Mouse (Mus musculus) right cerebral cortex, postnatal 4 days (tissue): ENCODE measurements around the gene Angptl8.
A peak's percentile ranks its signal among the peaks of the same experiment; 100 is the strongest.
"Not testable (repeated sequence)": the region's sequence is repeated elsewhere in the genome, so short reads cannot be mapped to it uniquely, and the experiment has no call there.

ENCODE experiments used
- DNase-seq: peaks from one replicate; pipeline ENCODE4 v3.0.0-alpha.2; 2022

The Angptl8 gene

GRCm38 (mm10) chr9:21835258-21835912 is at the start of gene Angptl8:
Gene Angptl8 (plus strand): TSS chr9:21835510.
- no peak for DNase-seq

DNA sequence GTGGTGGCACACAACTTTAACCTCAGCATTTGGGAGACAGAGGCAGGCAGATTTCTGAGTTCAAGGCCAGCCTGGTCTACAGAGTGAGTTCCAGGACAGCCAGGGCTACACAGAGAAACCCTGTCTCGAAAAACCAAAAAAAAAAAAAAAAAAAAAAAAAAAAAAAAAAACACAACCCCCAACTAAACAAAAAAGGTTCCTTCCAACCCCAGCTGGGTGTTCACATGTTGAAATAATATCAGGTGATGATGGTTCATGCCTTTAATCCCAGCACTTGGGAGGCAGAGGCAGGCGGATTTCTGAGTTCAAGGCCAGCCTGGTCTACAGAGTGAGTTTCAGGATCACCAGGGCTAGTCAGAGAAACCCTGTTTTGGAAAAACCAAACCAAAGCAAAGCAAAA is 49.0 kb upstream of the Angptl8 start:
- not testable (repeated sequence) for DNase-seq

GRCm38 (mm10) chr9:21786906-21787305 is 48.4 kb upstream of the Angptl8 start:
- peak; percentile 70 for DNase-seq

- no peak for DNase-seq
These were observed 47.7 kb upstream of the Angptl8 start for GRCm38 (mm10) chr9:21787654-21788053.

GRCm38 (mm10) chr9:21788234-21788633 is 47.1 kb upstream of the Angptl8 start:
- no peak for DNase-seq

DNA sequence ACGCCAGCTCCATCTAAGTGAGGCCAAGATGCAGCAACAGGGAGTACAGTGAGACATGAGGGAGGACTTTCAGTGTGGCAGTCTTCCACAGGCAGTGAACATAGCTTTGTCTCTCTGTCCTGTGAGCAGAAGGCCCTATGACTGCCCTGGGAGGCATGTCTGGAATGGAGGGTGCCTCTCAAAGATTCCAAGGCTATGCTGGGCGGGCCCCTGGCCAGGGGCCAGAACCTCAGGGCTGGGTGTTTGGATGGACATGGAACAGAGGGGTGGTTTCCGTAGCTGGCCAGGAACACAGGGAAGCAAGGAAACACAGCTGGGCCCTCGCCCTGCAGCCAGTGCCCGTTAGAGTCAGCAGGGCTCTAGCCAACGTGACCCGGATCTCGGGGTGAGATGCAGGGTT is 43.4 kb upstream of the Angptl8 start:
- no peak for DNase-seq

- peak; percentile 56 for DNase-seq
These were observed 42.7 kb upstream of the Angptl8 start for GRCm38 (mm10) chr9:21792644-21793043.

DNA sequence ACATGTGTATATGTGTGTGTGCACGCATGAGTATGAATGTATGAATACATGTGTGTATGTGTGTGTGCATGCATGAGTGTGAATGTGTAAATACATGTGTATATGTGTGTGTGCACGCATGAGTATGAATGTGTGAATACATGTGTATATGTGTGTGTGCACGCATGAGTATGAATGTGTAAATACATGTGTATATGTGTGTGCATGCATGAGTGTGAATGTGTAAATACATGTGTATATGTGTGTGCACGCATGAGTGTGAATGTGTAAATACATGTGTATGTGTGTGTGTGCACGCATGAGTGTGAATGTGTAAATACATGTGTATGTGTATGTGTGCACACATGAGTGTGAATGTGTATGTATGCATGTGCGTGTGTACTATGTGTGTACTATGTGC is 41.8 kb upstream of the Angptl8 start:
- DNase-seq, result not testable (repeated sequence)

DNA sequence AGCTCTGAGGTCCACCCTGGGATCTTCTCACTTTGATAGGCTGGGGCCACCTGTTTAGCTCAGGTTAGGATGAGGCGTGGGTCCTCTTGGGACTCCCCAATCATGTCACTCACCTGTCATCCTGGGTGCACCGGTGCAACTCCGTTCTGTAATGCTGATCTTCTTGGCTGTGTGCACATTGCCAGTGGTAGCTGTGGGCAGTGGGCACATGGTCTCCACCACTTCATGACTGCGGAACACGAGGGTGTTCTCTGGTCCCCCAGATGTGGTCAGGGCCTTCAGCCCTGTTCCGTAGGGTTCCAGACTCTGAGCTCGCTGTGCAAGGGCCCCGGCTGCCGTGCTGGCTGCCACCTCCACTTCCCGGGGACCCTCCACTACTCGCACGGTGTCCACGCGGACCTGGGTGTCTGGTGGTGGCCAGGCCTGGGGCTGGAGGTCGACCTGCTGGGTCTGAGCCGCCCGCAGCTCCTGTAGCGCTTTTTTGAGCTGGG is 40.9 kb upstream of the Angptl8 start:
- DNase-seq, result no peak

GRCm38 (mm10) chr9:21794925-21795324 is 40.4 kb upstream of the Angptl8 start:
- DNase-seq, result no peak

GRCm38 (mm10) chr9:21795579-21795978 is 39.7 kb upstream of the Angptl8 start:
- DNase-seq, result no peak

- DNase-seq, result no peak
These were observed 39.1 kb upstream of the Angptl8 start for GRCm38 (mm10) chr9:21796259-21796658.

- DNase-seq, result no peak
These were observed 38.4 kb upstream of the Angptl8 start for GRCm38 (mm10) chr9:21796919-21797318.

- DNase-seq, result peak; percentile 23
These were observed 37.4 kb upstream of the Angptl8 start for GRCm38 (mm10) chr9:21797921-21798344.

GRCm38 (mm10) chr9:21798345-21799009 is 36.8 kb upstream of the Angptl8 start, which contains the start of gene Kank2:
Gene Kank2 (minus strand): TSS chr9:21798744.
- peak; percentile 73 for DNase-seq

- DNase-seq, result no peak
These were observed 36.3 kb upstream of the Angptl8 start for GRCm38 (mm10) chr9:21799010-21799350.

DNA sequence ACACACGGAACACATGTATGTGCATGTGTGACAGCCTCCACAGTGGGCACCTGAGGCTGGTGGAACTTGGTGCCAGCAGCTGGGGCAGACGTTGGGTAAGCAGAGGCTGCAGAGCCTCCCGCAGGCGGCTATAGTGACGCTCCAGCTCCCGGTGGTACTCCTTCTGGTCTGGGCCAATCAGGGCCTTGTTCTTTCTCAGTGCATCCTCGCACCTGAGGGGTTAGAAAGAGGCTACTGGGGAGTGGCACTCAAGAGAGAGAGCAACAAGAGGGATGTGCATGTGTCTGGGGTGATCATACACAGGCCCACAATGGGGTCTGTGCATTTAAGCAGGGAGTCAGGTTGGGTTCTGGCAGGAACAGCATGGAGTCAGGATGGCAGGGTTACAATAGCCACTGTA is 34.2 kb upstream of the Angptl8 start:
- DNase-seq, result no peak

DNA sequence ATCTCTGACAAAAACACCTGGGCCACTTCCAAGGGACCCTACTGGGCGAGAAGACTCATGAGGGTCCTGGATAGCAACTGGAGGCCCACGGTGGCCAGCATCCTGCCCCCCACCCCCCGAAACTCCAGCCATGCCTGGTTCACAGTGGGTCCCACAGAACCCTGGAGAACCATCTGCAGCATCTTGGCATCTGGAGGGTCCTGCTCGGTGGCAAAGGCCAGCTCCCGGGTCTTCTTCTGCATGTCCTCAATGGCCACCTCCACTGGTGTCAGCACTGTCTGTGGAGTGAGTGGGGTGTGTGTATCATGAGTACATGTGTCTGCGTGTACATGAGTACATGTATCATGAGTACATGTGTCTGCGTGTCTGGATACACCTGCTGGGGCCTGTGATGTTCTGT is 33.7 kb upstream of the Angptl8 start:
- no peak for DNase-seq

DNA sequence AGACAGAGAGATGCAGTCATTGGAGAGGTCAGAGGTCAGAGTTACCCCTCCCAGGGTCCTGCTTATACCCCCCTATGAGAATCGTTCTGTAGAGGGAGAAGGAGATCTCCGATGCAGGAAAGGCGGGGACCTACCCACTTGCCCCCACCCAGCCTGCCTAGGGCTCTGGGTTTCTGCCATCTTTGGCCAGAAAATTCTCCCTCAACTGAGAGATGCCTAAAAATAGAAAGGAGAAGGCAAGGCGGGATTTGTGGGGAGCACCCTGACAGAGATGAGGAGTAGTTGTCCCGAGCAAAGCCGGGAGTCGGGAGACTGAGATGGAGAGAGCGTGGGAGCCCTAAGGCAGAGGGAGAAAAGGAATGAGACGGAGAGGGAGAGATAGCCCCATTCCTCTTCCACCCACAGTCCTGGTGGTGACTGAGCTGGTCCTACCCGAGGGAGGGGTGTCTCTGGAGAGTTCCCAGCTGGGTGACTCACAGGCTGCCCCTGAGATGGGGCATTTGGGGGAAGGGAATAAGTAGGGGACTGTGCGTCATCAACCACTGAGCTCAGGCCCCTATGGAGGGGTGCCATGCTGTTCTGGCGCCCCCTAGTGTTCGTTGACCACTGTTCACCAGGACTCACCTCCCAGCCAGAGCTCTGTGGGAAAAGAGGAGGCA is 31.2 kb upstream of the Angptl8 start:
- peak; percentile 78 for DNase-seq

- no peak for DNase-seq
These were observed 28.9 kb upstream of the Angptl8 start for GRCm38 (mm10) chr9:21806363-21806762.

DNA sequence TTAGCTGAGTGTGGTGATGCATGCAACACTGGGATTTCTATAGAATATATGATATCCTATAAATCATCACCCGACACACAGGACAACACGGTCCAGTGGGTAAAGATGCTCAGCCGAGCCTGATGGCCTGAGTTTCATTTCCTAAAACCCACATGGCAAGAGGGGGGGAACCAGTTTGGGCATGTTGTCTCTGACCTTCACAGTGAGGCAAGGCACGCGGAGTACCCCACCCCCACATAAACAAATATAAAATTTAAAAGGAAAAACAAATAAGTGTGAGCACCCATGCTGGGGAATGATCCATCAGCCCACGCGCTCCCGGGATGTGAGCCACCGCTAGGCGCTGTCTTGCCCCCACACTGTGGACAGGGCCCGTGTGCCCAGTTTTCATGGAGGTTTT is 28.3 kb upstream of the Angptl8 start:
- DNase-seq, result no peak

- DNase-seq, result no peak
These were observed 26.7 kb upstream of the Angptl8 start for GRCm38 (mm10) chr9:21808561-21808960.

- no peak for DNase-seq
These were observed 24.1 kb upstream of the Angptl8 start for GRCm38 (mm10) chr9:21811170-21811569.

- no peak for DNase-seq
These were observed 18.5 kb upstream of the Angptl8 start for GRCm38 (mm10) chr9:21816716-21817305.
